Mouse (Mus musculus): ENCODE results near the gene Slc6a8.

GRCm38 (mm10) chrX:73660284-73660665 lies 12.7 kb upstream of the Slc6a8 start:
- TF ChIP-seq POLR2A (IDR thresholded peaks at IDR 0.05; ENCODE audit: low read depth, low read length) (no peak), CTCF (IDR thresholded peaks at IDR 0.05; ENCODE audit: borderline replicate concordance, insufficient read depth, low read length) (no peak)

All from embryonic fibroblast, embryonic 13.5 days (primary cell).